Comparison of ENCODE assay signal across 8 mouse cellular contexts in genomic region chr12:76256114-76256843, GRCm38 (mm10). TPM values are rescaled to one million over a fixed set of nuclear protein-coding genes. Genes with fewer than 3 reads are reported as not detected.
DNase-seq lines count a peak whose midpoint lies in the region; ATAC-seq and TF ChIP-seq lines count a peak whose summit lies in the region.

No protein-coding gene starts in this region.

- H3K4me3 ChIP-seq in left cerebral cortex, adult 2 months: peak overlapping the region; percentile 76
- peak overlapping the region; percentile 73 for H3K4me3 ChIP-seq in intestine, embryonic 16.5 days (ENCODE audit: low read length)
- H3K4me3 ChIP-seq in liver, postnatal 0 days (ENCODE audit: low read depth, low read length): peak overlapping the region; percentile 70

- peak overlapping the region; percentile 93 for H3K4me2 ChIP-seq in intestine, embryonic 16.5 days (ENCODE audit: low read depth, low read length)
- H3K4me2 ChIP-seq in liver, postnatal 0 days (ENCODE audit: low read depth, low read length): peak overlapping the region; percentile 96

- no peaks in the 10 kb centered on the region for H3K9me3 ChIP-seq in intestine, embryonic 16.5 days (ENCODE audit: control insufficient read depth, low read length)
- no peaks in the 10 kb centered on the region for H3K9me3 ChIP-seq in liver, postnatal 0 days (ENCODE audit: low read length)

- TF ChIP-seq CTCF in left cerebral cortex, adult 2 months (IDR thresholded peaks at IDR 0.05): no peak
- no peak for TF ChIP-seq CTCF in liver, postnatal 0 days (IDR thresholded peaks at IDR 0.05; ENCODE audit: low read depth)

- intact Hi-C loops in left cerebral cortex, adult 2 months (cut with DNase I): loop anchor here (10.0 kb wide), 1 partner anchor 339 kb away; no protein-coding TSS in a partner anchor
- intact Hi-C loops in left cerebral cortex, postnatal 36 days (cut with DNase I): no loop called here

- no peaks in the 10 kb centered on the region for H3K36me3 ChIP-seq in intestine, embryonic 16.5 days (ENCODE audit: control insufficient read depth, insufficient read depth, low read length)
- H3K36me3 ChIP-seq in liver, postnatal 0 days (replicated peaks; ENCODE audit: insufficient read depth, low read length): no peaks in the 10 kb centered on the region

- DNase-seq in left cerebral cortex, adult 2 months (ENCODE audit: extremely low spot score in 1 of 2, low spot score in 2 of 2): no peak
- no peak for DNase-seq in left cerebral cortex, postnatal 36 days (ENCODE audit: low spot score in 2 of 2)
- DNase-seq in liver, postnatal 0 days: peak; percentile 36
- peak; percentile 40 for DNase-seq in retina, embryonic 14.5 days (ENCODE audit: low spot score)
- DNase-seq in frontal cortex, postnatal 25 days (ENCODE audit: low spot score in 2 of 2): no peak

- H3K27ac ChIP-seq in left cerebral cortex, adult 2 months: no peak overlapping the region
- peak overlapping the region; percentile 58 for H3K27ac ChIP-seq in intestine, embryonic 16.5 days (ENCODE audit: low read length)
- peak overlapping the region; percentile 90 for H3K27ac ChIP-seq in liver, postnatal 0 days (ENCODE audit: low read depth)

- peak overlapping the region; percentile 81 for H3K9ac ChIP-seq in intestine, embryonic 16.5 days (ENCODE audit: low read depth, low read length)
- H3K9ac ChIP-seq in liver, postnatal 0 days (replicated peaks): peak overlapping the region; percentile 72

- peak; percentile 30; the same call in 1 of the 2 replicates for ATAC-seq in erythroid progenitor cell, adult 5-6 weeks (replicated peaks; ENCODE audit: low FRiP score, poor library complexity, severe bottlenecking)
- no peak for ATAC-seq in intestine, embryonic 16.5 days
- no peak for ATAC-seq in liver, postnatal 0 days
- no peak for ATAC-seq in activated CD4-positive, CD25-positive, alpha-beta regulatory T cell, adult 4 months

- H3K4me1 ChIP-seq in intestine, embryonic 16.5 days (ENCODE audit: control insufficient read depth, insufficient read depth, low read length): peaks cover 10% of the 10 kb centered on the region; the same call in 1 of the 2 replicates
- H3K4me1 ChIP-seq in liver, postnatal 0 days (ENCODE audit: insufficient read depth): peaks cover 15% of the 10 kb centered on the region; the same call in 1 of the 2 replicates

- 7% methylated on average over 17 of the region's 17 CpGs for WGBS in intestine, embryonic 16.5 days
- WGBS in liver, postnatal 0 days (ENCODE audit: insufficient replicate concordance): 7% methylated on average over 17 of the region's 17 CpGs

- H3K27me3 ChIP-seq in intestine, embryonic 16.5 days (replicated peaks; ENCODE audit: control insufficient read depth, insufficient read depth, low read length): no peaks in the 10 kb centered on the region
- no peaks in the 10 kb centered on the region for H3K27me3 ChIP-seq in liver, postnatal 0 days (ENCODE audit: insufficient read depth, low read length)

- no peak for TF ChIP-seq EP300 in liver, postnatal 0 days (IDR thresholded peaks at IDR 0.05; ENCODE audit: low read depth)

RNA-seq across cellular contexts. Expression of gene Mthfd1, which starts 1.2 kb away (rescaled TPM):
- 10 to 100 TPM; 40.0 to 40.3 TPM for total RNA-seq in left cerebral cortex, adult 2 months (2021)
- total RNA-seq in left cerebral cortex, postnatal 36 days (2021): 10 to 100 TPM; 35.0 to 36.9 TPM
- 27.2 and 36.0 TPM in 2 replicates for total RNA-seq in erythroid progenitor cell, adult 5-6 weeks (2015; ENCODE audit: low replicate concordance)
- 20.8 and 32.0 TPM in 2 replicates for total RNA-seq in erythroid progenitor cell, adult 5-6 weeks (2017; ENCODE audit: low replicate concordance)
- polyA plus RNA-seq in intestine, embryonic 16.5 days (2015; fragmentation: Nextera tagmentation; extraction: Ambion mirVana): 93.6 and 98.8 TPM in 2 replicates
- 62.6 and 63.0 TPM in 2 replicates for polyA plus RNA-seq in liver, postnatal 0 days (2015; fragmentation: Nextera tagmentation; extraction: Ambion mirVana)
- 10 to 100 TPM; 24.4 to 35.0 TPM for polyA plus RNA-seq in activated CD4-positive, CD25-positive, alpha-beta regulatory T cell, adult 4 months (2017; shearing (Covaris generic))

RNA-seq across cellular contexts. Expression of gene Tex21, which starts 9.7 kb away (rescaled TPM):
- not detected for total RNA-seq in left cerebral cortex, adult 2 months (2021)
- not detected for total RNA-seq in left cerebral cortex, postnatal 36 days (2021)
- total RNA-seq in erythroid progenitor cell, adult 5-6 weeks (2015; ENCODE audit: low replicate concordance): not detected in 2 replicates
- not detected in 2 replicates for total RNA-seq in erythroid progenitor cell, adult 5-6 weeks (2017; ENCODE audit: low replicate concordance)
- polyA plus RNA-seq in intestine, embryonic 16.5 days (2015; fragmentation: Nextera tagmentation; extraction: Ambion mirVana): 0.06 TPM in 1 of 2 replicates, not detected in the other
- 0.08 TPM in 1 of 2 replicates, not detected in the other for polyA plus RNA-seq in liver, postnatal 0 days (2015; fragmentation: Nextera tagmentation; extraction: Ambion mirVana)
- polyA plus RNA-seq in activated CD4-positive, CD25-positive, alpha-beta regulatory T cell, adult 4 months (2017; shearing (Covaris generic)): not detected

Comparison
In these comparisons a context has a peak if more than half of its experiments do, and no peak if none do; other contexts are left out.
1. DNase-seq: peak in liver, postnatal 0 days (single experiment) and retina, embryonic 14.5 days (single experiment); none in left cerebral cortex, adult 2 months (0 of 2), left cerebral cortex, postnatal 36 days (0 of 2) and frontal cortex, postnatal 25 days (0 of 2).
2. Peak in every context shown above with its lines, with median percentiles within 50 percentile points of each other: H3K4me3 ChIP-seq.